Mouse (Mus musculus): ENCODE measurements at regions not wholly inside any gene's neighbourhood (a gene's known extent, or its start where the extent isn't known, plus 50 kb on each side); places are given as distances from the start of the nearest gene placed in this dataset.

- Histone ChIP-seq H3K4me1 (ENCODE audit: control insufficient read depth, insufficient read depth, low read length) (peaks cover 2% of the 10 kb centered on the region; the same call in 1 of the 2 replicates), H3K27ac (ENCODE audit: insufficient read depth, low read length) (peak overlapping the region; percentile 100), H3K4me3 (ENCODE audit: insufficient read depth, low read length) (no peak overlapping the region)
- TF ChIP-seq CTCF (IDR thresholded peaks at IDR 0.05; ENCODE audit: borderline replicate concordance, insufficient read depth, low read length) (no peak), POLR2A (IDR thresholded peaks at IDR 0.05; ENCODE audit: low read depth, low read length) (no peak)
These were observed 160.8 kb upstream of the Ddi1 start for GRCm38 (mm10) chr9:6430437-6430836.
